In genomic region chr10:128302357-128302756, GRCm38 (mm10) we compare ENCODE assay signal across 8 mouse cellular contexts. TPM values are rescaled to one million over a fixed set of nuclear protein-coding genes. Genes with fewer than 3 reads are reported as not detected.
DNase-seq lines count a peak whose midpoint lies in the region; ATAC-seq and TF ChIP-seq lines count a peak whose summit lies in the region.

No protein-coding gene starts in this region.

- DNase-seq in heart, adult 18-20 months: no peak
- no peak for DNase-seq in G1E (ENCODE audit: low spot score)
- DNase-seq in hindbrain, embryonic 10.5 days (ENCODE audit: low spot score): no peak
- no peak for DNase-seq in left cerebral cortex, postnatal 25 days (ENCODE audit: low spot score in 2 of 2)
- no peak for DNase-seq in left cerebral cortex, adult 8-10 months (ENCODE audit: low spot score in 2 of 2)
- DNase-seq in layer of hippocampus, postnatal 25 days (ENCODE audit: extremely low spot score in 1 of 2, low spot score in 1 of 2): no peak

- H3K27ac ChIP-seq in heart, embryonic 13.5 days (replicated peaks): peak overlapping the region; percentile 97
- H3K27ac ChIP-seq in hindbrain, embryonic 10.5 days: peak overlapping the region; percentile 97
- peak overlapping the region; percentile 95 for H3K27ac ChIP-seq in midbrain, embryonic 13.5 days

- intact Hi-C loops in left cerebral cortex, postnatal 25 days (cut with DNase I): loop anchor here (2.0 kb wide), 1 partner anchor 32 kb away; the partner anchor contains the start of gene Stat2

- peak overlapping the region; percentile 68 for H3K4me3 ChIP-seq in heart, embryonic 13.5 days
- H3K4me3 ChIP-seq in G1E (ENCODE audit: low read depth, low read length): peak overlapping the region; percentile 75
- peak overlapping the region; percentile 70 for H3K4me3 ChIP-seq in hindbrain, embryonic 10.5 days
- peak overlapping the region; percentile 59 for H3K4me3 ChIP-seq in midbrain, embryonic 13.5 days (replicated peaks)

- H3K9me3 ChIP-seq in heart, embryonic 13.5 days: no peaks in the 10 kb centered on the region
- H3K9me3 ChIP-seq in G1E (replicated peaks): no peaks in the 10 kb centered on the region
- no peaks in the 10 kb centered on the region for H3K9me3 ChIP-seq in hindbrain, embryonic 10.5 days
- H3K9me3 ChIP-seq in midbrain, embryonic 13.5 days: no peaks in the 10 kb centered on the region

- H3K36me3 ChIP-seq in heart, embryonic 13.5 days: peaks cover 26% of the 10 kb centered on the region
- H3K36me3 ChIP-seq in G1E (replicated peaks): peaks cover 29% of the 10 kb centered on the region
- peaks cover 12% of the 10 kb centered on the region; the same call in 1 of the 2 replicates for H3K36me3 ChIP-seq in hindbrain, embryonic 10.5 days
- H3K36me3 ChIP-seq in midbrain, embryonic 13.5 days: no peaks in the 10 kb centered on the region

- no peaks in the 10 kb centered on the region for H3K27me3 ChIP-seq in heart, embryonic 13.5 days (replicated peaks)
- peaks cover 14% of the 10 kb centered on the region for H3K27me3 ChIP-seq in G1E (ENCODE audit: insufficient read depth, low read length)
- no peaks in the 10 kb centered on the region for H3K27me3 ChIP-seq in hindbrain, embryonic 10.5 days (ENCODE audit: insufficient read depth, poor library complexity, severe bottlenecking)
- H3K27me3 ChIP-seq in midbrain, embryonic 13.5 days: no peaks in the 10 kb centered on the region

- TF ChIP-seq CTCF in G1E (IDR thresholded peaks at IDR 0.05; ENCODE audit: low read depth, low read length): no peak

- WGBS in heart, embryonic 13.5 days: 29% methylated on average over 3 of the region's 3 CpGs
- 37% methylated on average over 3 of the region's 3 CpGs for WGBS in hindbrain, embryonic 10.5 days
- WGBS in midbrain, embryonic 13.5 days: 44% methylated on average over 3 of the region's 3 CpGs

- peak overlapping the region; percentile 85 for H3K4me2 ChIP-seq in heart, embryonic 13.5 days
- H3K4me2 ChIP-seq in midbrain, embryonic 13.5 days (replicated peaks): peak overlapping the region; percentile 74

- H3K4me1 ChIP-seq in heart, embryonic 13.5 days: peaks cover 30% of the 10 kb centered on the region
- peaks cover 37% of the 10 kb centered on the region for H3K4me1 ChIP-seq in G1E (ENCODE audit: insufficient read depth, low read depth, low read length)
- H3K4me1 ChIP-seq in hindbrain, embryonic 10.5 days (replicated peaks): peaks cover 21% of the 10 kb centered on the region
- peaks cover 21% of the 10 kb centered on the region for H3K4me1 ChIP-seq in midbrain, embryonic 13.5 days (replicated peaks)

- peak overlapping the region; percentile 90 for H3K9ac ChIP-seq in heart, embryonic 13.5 days
- peak overlapping the region; percentile 85 for H3K9ac ChIP-seq in midbrain, embryonic 13.5 days (replicated peaks)

- ATAC-seq in heart, embryonic 13.5 days (ENCODE audit: extremely low read depth, insufficient number of reproducible peaks, low FRiP score, low TSS enrichment): no peak
- ATAC-seq in G1E (ENCODE audit: extremely low read depth, insufficient number of reproducible peaks, low FRiP score, poor library complexity, severe bottlenecking): no peak
- no peak for ATAC-seq in midbrain, embryonic 13.5 days

RNA-seq across cellular contexts. Expression of gene Pan2, which starts 0.8 kb away (rescaled TPM):
- polyA plus RNA-seq in heart, embryonic 13.5 days (2015; fragmentation: Nextera tagmentation; extraction: Ambion mirVana): 24.9 and 25.7 TPM in 2 replicates
- 1 to 10 TPM; 4.5 to 6.0 TPM for total RNA-seq in heart, adult 18-20 months (2021)
- 23.2 and 30.2 TPM in 2 replicates for total RNA-seq in G1E (2014; fragmentation: Nextera tagmentation)
- 13.8 TPM in 2 replicates for total RNA-seq in G1E (2017)
- polyA plus RNA-seq in G1E (2012): 3.4 and 3.6 TPM in 2 replicates
- 42.5 and 43.7 TPM in 2 replicates for polyA plus RNA-seq in hindbrain, embryonic 10.5 days (2016; fragmentation: Nextera tagmentation; extraction: Ambion mirVana)
- polyA plus RNA-seq in midbrain, embryonic 13.5 days (2015; fragmentation: Nextera tagmentation; extraction: Ambion mirVana): 28.6 and 30.4 TPM in 2 replicates
- total RNA-seq in left cerebral cortex, postnatal 25 days (2021): 10 to 100 TPM; 14.3 to 15.4 TPM
- total RNA-seq in left cerebral cortex, adult 8-10 months (2022): 10 to 100 TPM; 14.5 to 15.5 (median 15.3) TPM
- 10 to 100 TPM; 12.3 to 17.4 TPM for total RNA-seq in layer of hippocampus, postnatal 25 days (2021)

RNA-seq across cellular contexts. Expression of gene Il23a, which starts 3.8 kb away (rescaled TPM):
- polyA plus RNA-seq in heart, embryonic 13.5 days (2015; fragmentation: Nextera tagmentation; extraction: Ambion mirVana): 1.8 and 2.6 TPM in 2 replicates
- total RNA-seq in heart, adult 18-20 months (2021): not detected
- total RNA-seq in G1E (2014; fragmentation: Nextera tagmentation) (not detected in 2 replicates), G1E (2017) (0.16 TPM in 1 of 2 replicates, not detected in the other)
- 0.03 TPM in 1 of 2 replicates, not detected in the other for polyA plus RNA-seq in G1E (2012)
- not detected in 2 replicates for polyA plus RNA-seq in hindbrain, embryonic 10.5 days (2016; fragmentation: Nextera tagmentation; extraction: Ambion mirVana)
- 0.16 TPM in 1 of 2 replicates, not detected in the other for polyA plus RNA-seq in midbrain, embryonic 13.5 days (2015; fragmentation: Nextera tagmentation; extraction: Ambion mirVana)
- under 1 TPM; 0.64 to 0.69 TPM for total RNA-seq in left cerebral cortex, postnatal 25 days (2021)
- total RNA-seq in left cerebral cortex, adult 8-10 months (2022): under 1 TPM in 1 of 4 experiments, not detected in 3; 0.36 TPM
- total RNA-seq in layer of hippocampus, postnatal 25 days (2021): 1 to 10 TPM in 1 of 2 experiments, under 1 TPM in 1; 0.84 to 1.1 TPM

RNA-seq across cellular contexts. Expression of gene Cnpy2, which starts 19.9 kb away (rescaled TPM):
- 193 and 228 TPM in 2 replicates for polyA plus RNA-seq in heart, embryonic 13.5 days (2015; fragmentation: Nextera tagmentation; extraction: Ambion mirVana)
- total RNA-seq in heart, adult 18-20 months (2021): 10 to 100 TPM; 62.2 to 66.6 TPM
- total RNA-seq in G1E (2014; fragmentation: Nextera tagmentation) (57.9 and 91.2 TPM in 2 replicates), G1E (2017) (74.0 and 77.3 TPM in 2 replicates)
- polyA plus RNA-seq in G1E (2012): 60.5 and 74.4 TPM in 2 replicates
- polyA plus RNA-seq in hindbrain, embryonic 10.5 days (2016; fragmentation: Nextera tagmentation; extraction: Ambion mirVana): 252 and 259 TPM in 2 replicates
- 225 and 230 TPM in 2 replicates for polyA plus RNA-seq in midbrain, embryonic 13.5 days (2015; fragmentation: Nextera tagmentation; extraction: Ambion mirVana)
- total RNA-seq in left cerebral cortex, postnatal 25 days (2021): 10 to 100 TPM; 64.7 to 70.5 TPM
- total RNA-seq in left cerebral cortex, adult 8-10 months (2022): 10 to 100 TPM; 66.6 to 76.7 (median 67.6) TPM
- 10 to 100 TPM; 81.1 to 92.0 TPM for total RNA-seq in layer of hippocampus, postnatal 25 days (2021)

RNA-seq across cellular contexts. Expression of gene Stat2, which starts 32.0 kb away (rescaled TPM):
- 9.7 and 9.8 TPM in 2 replicates for polyA plus RNA-seq in heart, embryonic 13.5 days (2015; fragmentation: Nextera tagmentation; extraction: Ambion mirVana)
- 10 to 100 TPM in 1 of 2 experiments, 1 to 10 TPM in 1; 8.3 to 11.3 TPM for total RNA-seq in heart, adult 18-20 months (2021)
- total RNA-seq in G1E (2014; fragmentation: Nextera tagmentation) (23.3 and 24.5 TPM in 2 replicates), G1E (2017) (15.0 and 16.7 TPM in 2 replicates)
- 10.0 and 10.7 TPM in 2 replicates for polyA plus RNA-seq in G1E (2012)
- polyA plus RNA-seq in hindbrain, embryonic 10.5 days (2016; fragmentation: Nextera tagmentation; extraction: Ambion mirVana): 14.6 and 19.3 TPM in 2 replicates
- 19.3 and 20.0 TPM in 2 replicates for polyA plus RNA-seq in midbrain, embryonic 13.5 days (2015; fragmentation: Nextera tagmentation; extraction: Ambion mirVana)
- 10 to 100 TPM; 27.1 to 29.6 TPM for total RNA-seq in left cerebral cortex, postnatal 25 days (2021)
- total RNA-seq in left cerebral cortex, adult 8-10 months (2022): 10 to 100 TPM; 26.8 to 38.6 (median 28.2) TPM
- total RNA-seq in layer of hippocampus, postnatal 25 days (2021): 10 to 100 TPM; 27.8 to 30.0 TPM

RNA-seq across cellular contexts. Expression of gene Apof, which starts 33.9 kb away (rescaled TPM):
- 0.27 and 1.7 TPM in 2 replicates for polyA plus RNA-seq in heart, embryonic 13.5 days (2015; fragmentation: Nextera tagmentation; extraction: Ambion mirVana)
- not detected for total RNA-seq in heart, adult 18-20 months (2021)
- not detected in 2 replicates for total RNA-seq in G1E (2014; fragmentation: Nextera tagmentation)
- total RNA-seq in G1E (2017): 0.12 and 0.16 TPM in 2 replicates
- not detected in 2 replicates for polyA plus RNA-seq in G1E (2012)
- not detected in 2 replicates for polyA plus RNA-seq in hindbrain, embryonic 10.5 days (2016; fragmentation: Nextera tagmentation; extraction: Ambion mirVana)
- polyA plus RNA-seq in midbrain, embryonic 13.5 days (2015; fragmentation: Nextera tagmentation; extraction: Ambion mirVana): not detected in 2 replicates
- total RNA-seq in left cerebral cortex, postnatal 25 days (2021): not detected
- total RNA-seq in left cerebral cortex, adult 8-10 months (2022): under 1 TPM in 1 of 4 experiments, not detected in 3; 0.30 TPM
- not detected for total RNA-seq in layer of hippocampus, postnatal 25 days (2021)
